Mouse (Mus musculus) forebrain, embryonic 16.5 days (tissue): ENCODE measurements around the gene Olfr523. TPM values are rescaled to one million over a fixed set of nuclear protein-coding genes. Genes with fewer than 3 reads are reported as not detected.

Source experiments
- ATAC-seq: fragments of 200-750 bp; cut with Nextera tagmentation; 2 replicates; pipeline ENCODE4 v1.8.0; 2017; ENCODE audit warnings: mild to moderate bottlenecking, moderate library complexity
- H3K27ac ChIP-seq: fragments of 300-500 bp; sonication (generic); 2 replicates; pipeline ENCODE4 v1.5.1; 2014; ENCODE audit warnings: low read length, control low read depth
- H3K27me3 ChIP-seq: fragments of 300-500 bp; sonication (generic); replicated peaks from 2 replicates; pipeline ENCODE4 v1.6.1; 2014; ENCODE audit warnings: low read length; ENCODE audit not compliant: control insufficient read depth, insufficient read depth
- H3K36me3 ChIP-seq: fragments of 300-500 bp; sonication (generic); 2 replicates; pipeline ENCODE4 v1.6.1; 2014; ENCODE audit not compliant: control insufficient read depth, insufficient read depth
- H3K4me1 ChIP-seq: fragments of 300-500 bp; sonication (generic); replicated peaks from 2 replicates; pipeline ENCODE4 v1.6.1; 2014; ENCODE audit warnings: low read length; ENCODE audit not compliant: control insufficient read depth, insufficient read depth
- H3K4me2 ChIP-seq: fragments of 300-500 bp; sonication (generic); 2 replicates; pipeline ENCODE4 v1.6.1; 2014; ENCODE audit warnings: mild to moderate bottlenecking, low read length, control low read depth
- H3K4me3 ChIP-seq: fragments of 300-500 bp; sonication (generic); replicated peaks from 2 replicates; pipeline ENCODE4 v1.5.1; 2014; ENCODE audit warnings: mild to moderate bottlenecking, low read length, control low read depth
- H3K9ac ChIP-seq: fragments of 300-500 bp; sonication (generic); replicated peaks from 2 replicates; pipeline ENCODE4 v1.6.1; 2014; ENCODE audit warnings: low read depth, low read length, control low read depth
- H3K9me3 ChIP-seq: fragments of 300-500 bp; sonication (generic); 2 replicates; pipeline ENCODE4 v1.6.1; 2016; ENCODE audit warnings: low read length; ENCODE audit not compliant: control insufficient read depth
- WGBS: fragments of 180-500 bp; shearing (Covaris S2); extraction: QIAGEN DNeasy Blood & Tissue Kit; methylation state at CpG from one replicate; pipeline ENCODE4 v1.1.7; 2014; 5-methylcytosine and 5-hydroxymethylcytosine counted together
- polyA plus RNA-seq: library from polyadenylated mRNA; unstranded; fragments of >200 nt; fragmentation: Nextera tagmentation; extraction: Ambion mirVana; gene quantifications from 2 replicates; pipeline ENCODE4 v1.2.1, GENCODE M21; 2015

Gene Olfr523
- polyA plus RNA-seq, 1 experiment from 2014 or later = not detected

- no peaks in the 10 kb centered on the region for H3K9me3 ChIP-seq
- no peaks in the 10 kb centered on the region for H3K27me3 ChIP-seq
- no peaks in the 10 kb centered on the region for H3K4me1 ChIP-seq
- no peaks in the 10 kb centered on the region for H3K36me3 ChIP-seq
- H3K27ac ChIP-seq = no peak overlapping the region
- H3K4me2 ChIP-seq = no peak overlapping the region
- no peak overlapping the region for H3K4me3 ChIP-seq
- 88% methylated on average over 1 of the region's 1 CpGs for WGBS
- no peak overlapping the region for H3K9ac ChIP-seq
- ATAC-seq = no peak
Measured at GRCm38 (mm10) chr7:140190435-140190834, 17.4 kb downstream of the Olfr523 start.

GRCm38 (mm10) chr7:140192445-140192844 lies 19.4 kb downstream of the Olfr523 start:
- H3K27me3 ChIP-seq = no peaks in the 10 kb centered on the region
- no peaks in the 10 kb centered on the region for H3K36me3 ChIP-seq
- H3K27ac ChIP-seq = no peak overlapping the region
- WGBS = 57% methylated on average over 2 of the region's 2 CpGs
- H3K4me1 ChIP-seq = no peaks in the 10 kb centered on the region
- no peaks in the 10 kb centered on the region for H3K9me3 ChIP-seq
- no peak overlapping the region for H3K4me3 ChIP-seq
- ATAC-seq = no peak
- no peak overlapping the region for H3K4me2 ChIP-seq
- H3K9ac ChIP-seq = no peak overlapping the region

- H3K27ac ChIP-seq = no peak overlapping the region
- H3K27me3 ChIP-seq = no peaks in the 10 kb centered on the region
- WGBS = 87% methylated on average over 2 of the region's 2 CpGs
- no peak for ATAC-seq
- H3K36me3 ChIP-seq = no peaks in the 10 kb centered on the region
- no peak overlapping the region for H3K4me2 ChIP-seq
- H3K9me3 ChIP-seq = no peaks in the 10 kb centered on the region
- no peaks in the 10 kb centered on the region for H3K4me1 ChIP-seq
- H3K4me3 ChIP-seq = no peak overlapping the region
- H3K9ac ChIP-seq = no peak overlapping the region
Measured at GRCm38 (mm10) chr7:140192851-140193250, 19.8 kb downstream of the Olfr523 start.

GRCm38 (mm10) chr7:140194031-140194430 lies 21.0 kb downstream of the Olfr523 start:
- H3K9ac ChIP-seq = no peak overlapping the region
- no peaks in the 10 kb centered on the region for H3K9me3 ChIP-seq
- H3K4me1 ChIP-seq = no peaks in the 10 kb centered on the region
- H3K4me3 ChIP-seq = no peak overlapping the region
- no peaks in the 10 kb centered on the region for H3K27me3 ChIP-seq
- no peak for ATAC-seq
- H3K4me2 ChIP-seq = no peak overlapping the region
- H3K36me3 ChIP-seq = no peaks in the 10 kb centered on the region
- no peak overlapping the region for H3K27ac ChIP-seq
- WGBS = 90% methylated on average over 4 of the region's 4 CpGs

- no peak overlapping the region for H3K9ac ChIP-seq
- H3K4me2 ChIP-seq = no peak overlapping the region
- no peaks in the 10 kb centered on the region for H3K27me3 ChIP-seq
- 85% methylated on average over 8 of the region's 8 CpGs for WGBS
- ATAC-seq = no peak
- no peak overlapping the region for H3K27ac ChIP-seq
- no peak overlapping the region for H3K4me3 ChIP-seq
- H3K9me3 ChIP-seq = no peaks in the 10 kb centered on the region
- no peaks in the 10 kb centered on the region for H3K36me3 ChIP-seq
- no peaks in the 10 kb centered on the region for H3K4me1 ChIP-seq
Measured at GRCm38 (mm10) chr7:140196002-140196401, 23.0 kb downstream of the Olfr523 start.

GRCm38 (mm10) chr7:140201090-140201489 lies 28.1 kb downstream of the Olfr523 start:
- no peaks in the 10 kb centered on the region for H3K4me1 ChIP-seq
- no peak overlapping the region for H3K4me3 ChIP-seq
- H3K4me2 ChIP-seq = no peak overlapping the region
- no peaks in the 10 kb centered on the region for H3K27me3 ChIP-seq
- H3K9me3 ChIP-seq = no peaks in the 10 kb centered on the region
- 88% methylated on average over 4 of the region's 4 CpGs for WGBS
- H3K36me3 ChIP-seq = no peaks in the 10 kb centered on the region
- ATAC-seq = no peak
- no peak overlapping the region for H3K9ac ChIP-seq
- no peak overlapping the region for H3K27ac ChIP-seq

GRCm38 (mm10) chr7:140205864-140206263 lies 32.8 kb downstream of the Olfr523 start, which contains the start of gene Olfr524:
Gene Olfr524 (minus strand): TSS chr7:140205964.
- no peaks in the 10 kb centered on the region for H3K4me1 ChIP-seq
- H3K36me3 ChIP-seq = no peaks in the 10 kb centered on the region
- H3K9me3 ChIP-seq = no peaks in the 10 kb centered on the region
- H3K4me2 ChIP-seq = no peak within 1 kb of the TSS
- H3K27ac ChIP-seq = no peak within 1 kb of the TSS
- no peak within 1 kb of the TSS for H3K4me3 ChIP-seq
- no peak within 1 kb of the TSS for H3K9ac ChIP-seq
- no peak for ATAC-seq
- no peaks in the 10 kb centered on the region for H3K27me3 ChIP-seq

GRCm38 (mm10) chr7:140206904-140207303 lies 33.9 kb downstream of the Olfr523 start:
- Histone ChIP-seq H3K27ac (no peak overlapping the region), H3K9me3 (no peaks in the 10 kb centered on the region), H3K36me3 (no peaks in the 10 kb centered on the region), H3K4me2 (no peak overlapping the region), H3K4me1 (no peaks in the 10 kb centered on the region), H3K4me3 (no peak overlapping the region), H3K27me3 (no peaks in the 10 kb centered on the region), H3K9ac (no peak overlapping the region)
- WGBS = 81% methylated on average over 3 of the region's 3 CpGs
- no peak for ATAC-seq

- Histone ChIP-seq H3K36me3 (no peaks in the 10 kb centered on the region), H3K9me3 (no peaks in the 10 kb centered on the region), H3K4me2 (no peak overlapping the region), H3K4me1 (no peaks in the 10 kb centered on the region), H3K27ac (no peak overlapping the region), H3K27me3 (no peaks in the 10 kb centered on the region), H3K4me3 (no peak overlapping the region), H3K9ac (no peak overlapping the region)
- 81% methylated on average over 8 of the region's 8 CpGs for WGBS
- no peak for ATAC-seq
Measured at GRCm38 (mm10) chr7:140208153-140208552, 35.1 kb downstream of the Olfr523 start.

- H3K36me3 ChIP-seq = no peaks in the 10 kb centered on the region
- H3K4me2 ChIP-seq = no peak overlapping the region
- 92% methylated on average over 3 of the region's 3 CpGs for WGBS
Measured at GRCm38 (mm10) chr7:140208677-140209076, 35.7 kb downstream of the Olfr523 start.

More at GRCm38 (mm10) chr7:140208677-140209076, 35.7 kb downstream of the Olfr523 start:
- H3K9me3 ChIP-seq = no peaks in the 10 kb centered on the region
- no peaks in the 10 kb centered on the region for H3K27me3 ChIP-seq
- H3K4me1 ChIP-seq = no peaks in the 10 kb centered on the region
- no peak for ATAC-seq
- H3K27ac ChIP-seq = no peak overlapping the region
- H3K4me3 ChIP-seq = no peak overlapping the region
- no peak overlapping the region for H3K9ac ChIP-seq
